Mouse (Mus musculus): ENCODE results near the gene Fnip1.

Fnip1 gene

DNA sequence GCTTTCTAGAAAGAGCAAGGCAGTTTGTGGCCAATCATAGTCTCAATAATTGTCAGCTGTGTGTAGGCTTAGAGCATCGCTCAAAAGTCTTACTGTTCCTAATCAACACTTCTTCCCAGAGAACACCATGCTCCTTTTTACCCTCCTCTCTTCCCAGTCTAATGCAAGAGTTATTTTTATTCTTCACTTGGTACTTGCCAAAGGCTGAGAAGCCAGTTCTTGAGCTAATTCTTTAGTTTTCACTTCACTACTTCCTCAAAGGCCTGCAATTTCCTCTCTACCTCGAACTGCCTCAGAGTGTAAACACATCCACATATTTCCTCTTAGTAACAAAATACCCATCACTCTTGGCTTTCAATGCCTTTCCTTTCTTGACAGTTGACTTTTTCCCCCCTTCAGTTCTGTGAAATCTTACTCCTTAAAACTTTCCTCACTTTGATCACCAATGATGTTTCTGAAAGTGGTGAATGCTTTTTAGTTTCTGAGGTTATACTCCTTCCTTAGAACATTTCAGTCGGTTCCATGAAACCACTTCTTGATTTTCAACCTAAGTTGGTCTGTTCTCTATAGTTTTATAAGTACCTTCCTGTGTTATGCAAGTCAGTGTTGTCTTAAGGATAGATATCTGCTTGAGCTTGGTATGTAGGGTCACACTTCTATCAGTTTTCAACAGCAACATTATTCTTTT is 26.7 kb downstream of the Fnip1 start:
- no peak for DNase-seq

DNA sequence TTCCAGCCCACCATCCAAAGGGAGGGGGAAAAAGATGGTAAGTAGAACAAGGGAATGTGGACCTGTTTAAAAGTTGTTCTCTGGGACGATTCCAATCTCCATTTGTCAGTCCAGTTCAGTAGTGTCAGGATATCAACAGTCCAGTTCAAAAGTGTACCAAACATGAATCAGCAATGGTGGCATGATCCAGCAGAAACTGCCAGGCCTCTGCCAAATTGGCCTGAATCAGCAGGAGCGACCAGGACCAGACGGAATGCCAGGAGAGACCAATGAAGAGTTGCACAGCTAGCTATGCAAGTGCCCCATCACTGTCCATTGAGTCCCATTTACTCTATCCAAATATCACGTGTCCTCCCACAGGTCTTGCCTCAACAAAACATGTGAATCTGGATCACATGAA is 34.2 kb downstream of the Fnip1 start:
- no peak for DNase-seq

DNA sequence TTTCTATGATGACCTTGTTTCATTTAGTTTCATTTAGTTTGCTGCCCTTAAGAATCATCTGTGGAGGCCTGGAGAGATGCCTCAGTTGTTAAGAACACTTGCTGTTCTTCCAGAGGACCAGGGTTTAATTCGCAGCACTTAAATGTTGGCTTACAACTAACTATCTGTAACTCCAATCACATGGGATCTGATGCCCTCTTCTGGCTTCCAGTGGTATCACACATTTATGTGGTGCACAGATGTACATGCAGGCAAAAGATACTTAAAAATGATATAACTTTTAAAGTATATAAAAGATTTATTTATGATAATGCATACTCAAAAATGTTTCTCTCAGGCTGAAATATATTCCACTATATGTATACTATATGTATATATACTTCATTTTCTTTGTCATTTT is 40.4 kb downstream of the Fnip1 start:
- DNase-seq, result no peak

DNA sequence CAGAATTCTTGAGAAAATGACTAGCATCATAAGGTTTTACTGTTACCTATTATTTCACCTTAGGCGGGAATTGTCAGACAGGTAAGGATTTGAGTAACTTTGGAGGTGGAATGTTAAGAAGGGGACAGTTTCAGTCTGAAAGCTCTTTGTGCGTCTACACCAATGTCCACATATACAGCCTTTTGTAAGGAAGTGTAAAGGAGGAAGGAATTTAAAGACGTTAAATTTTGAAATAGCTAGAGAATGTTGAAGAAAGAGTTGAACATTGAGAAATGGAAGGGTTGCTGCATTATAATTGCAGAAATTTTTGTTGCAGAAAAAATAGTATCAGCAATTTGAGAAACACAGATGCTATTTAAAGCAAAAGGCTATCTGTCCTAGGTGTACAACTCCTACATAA is 48.0 kb downstream of the Fnip1 start:
- DNase-seq, result no peak

DNA sequence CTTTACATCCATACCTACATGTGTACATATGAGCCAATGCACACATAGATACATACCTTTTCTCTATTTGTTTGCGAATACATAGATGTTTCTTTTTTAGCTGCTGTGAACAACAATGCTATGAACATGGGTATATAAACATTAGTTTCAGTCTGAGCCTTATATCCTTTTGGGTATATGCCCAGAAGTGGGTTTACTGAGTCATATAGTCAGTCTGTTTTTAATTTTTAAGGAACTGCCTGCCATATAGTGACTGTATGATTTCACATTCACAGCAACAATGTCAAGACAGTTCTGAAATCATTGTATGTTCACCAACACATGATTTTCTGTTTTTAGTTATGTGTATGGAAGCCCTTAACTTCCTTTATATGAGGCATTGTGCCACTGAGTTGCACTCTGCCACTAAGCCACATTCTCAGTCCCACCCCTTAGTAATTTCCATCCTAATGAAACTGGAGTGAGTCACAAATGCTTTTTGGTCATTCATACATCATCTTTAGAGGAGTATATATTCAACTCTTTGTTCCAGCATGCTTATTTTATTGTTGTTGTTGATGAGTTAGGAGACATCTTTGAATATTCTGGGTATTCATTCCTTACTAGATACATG is 54.1 kb downstream of the Fnip1 start:
- no peak for DNase-seq

DNA sequence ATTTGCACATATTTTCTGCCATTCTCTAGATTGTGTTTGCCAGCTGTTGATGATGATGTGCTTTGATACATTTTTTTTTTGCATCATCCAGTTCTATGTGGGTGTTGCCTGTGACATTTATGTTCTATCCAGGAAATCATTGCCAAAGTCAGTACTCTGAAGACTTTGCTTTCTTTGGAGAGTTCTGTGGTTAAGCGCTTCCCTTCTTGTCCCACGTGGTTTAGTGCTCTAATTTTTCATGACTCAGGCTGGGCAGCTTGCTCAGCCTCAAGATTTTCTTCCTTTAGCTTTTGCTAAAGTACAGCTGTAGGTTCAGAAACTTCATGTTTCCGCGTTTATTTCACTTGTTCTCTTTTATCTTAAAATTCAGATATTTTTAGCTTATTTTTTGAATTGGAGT is 54.6 kb downstream of the Fnip1 start:
- no peak for DNase-seq

DNA sequence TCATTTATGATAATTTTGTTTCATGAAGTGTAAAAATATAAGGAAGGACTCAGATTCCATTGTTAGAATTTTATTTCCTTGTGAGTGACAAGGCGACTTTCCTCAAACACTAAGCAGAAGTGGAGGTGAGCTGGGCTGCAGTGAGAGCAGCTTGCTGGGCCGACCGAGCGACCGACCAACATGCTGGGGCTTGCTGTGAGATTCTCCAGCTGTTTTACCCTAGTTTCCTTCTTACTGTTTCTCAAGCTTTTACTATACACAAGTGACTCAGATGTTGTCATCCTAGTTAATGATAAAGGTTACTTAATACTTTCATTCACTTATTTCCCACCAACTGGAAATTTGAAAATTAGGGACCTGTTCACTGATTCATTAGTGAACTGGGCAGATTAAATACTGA is 61.8 kb downstream of the Fnip1 start:
- DNase-seq, result no peak

DNA sequence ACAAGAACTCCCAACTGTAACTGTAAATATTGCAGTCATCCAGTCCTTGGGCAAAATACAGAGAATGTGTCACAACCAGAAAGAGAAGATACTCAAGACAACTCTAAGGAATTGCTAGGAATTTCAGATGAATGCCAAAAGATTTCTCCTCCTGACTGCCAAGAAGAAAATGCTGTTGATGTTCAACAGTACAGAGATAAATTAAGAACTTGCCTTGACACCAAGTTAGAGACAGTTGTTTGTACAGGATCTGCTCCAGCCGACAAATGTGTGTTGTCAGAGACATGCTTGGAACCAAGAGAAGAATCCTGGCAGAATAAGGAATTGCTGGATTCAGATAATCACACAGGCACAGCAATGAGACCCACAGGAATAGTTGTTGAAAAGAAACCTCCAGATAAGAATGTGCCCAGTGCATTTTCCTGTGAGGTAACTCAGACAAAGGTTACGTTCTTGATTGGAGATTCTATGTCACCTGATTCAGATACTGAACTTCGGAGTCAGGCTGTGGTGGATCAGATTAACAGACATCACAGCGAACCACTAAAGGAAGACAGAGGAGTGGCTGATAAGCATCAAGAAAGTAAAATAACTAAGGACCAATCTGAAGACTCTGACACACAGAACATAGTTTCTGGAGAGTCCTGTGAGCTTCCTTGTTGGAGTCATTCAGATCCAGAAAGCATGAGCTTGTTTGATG is 64.7 kb downstream of the Fnip1 start:
- DNase-seq, result peak; percentile 32 to 40

DNA sequence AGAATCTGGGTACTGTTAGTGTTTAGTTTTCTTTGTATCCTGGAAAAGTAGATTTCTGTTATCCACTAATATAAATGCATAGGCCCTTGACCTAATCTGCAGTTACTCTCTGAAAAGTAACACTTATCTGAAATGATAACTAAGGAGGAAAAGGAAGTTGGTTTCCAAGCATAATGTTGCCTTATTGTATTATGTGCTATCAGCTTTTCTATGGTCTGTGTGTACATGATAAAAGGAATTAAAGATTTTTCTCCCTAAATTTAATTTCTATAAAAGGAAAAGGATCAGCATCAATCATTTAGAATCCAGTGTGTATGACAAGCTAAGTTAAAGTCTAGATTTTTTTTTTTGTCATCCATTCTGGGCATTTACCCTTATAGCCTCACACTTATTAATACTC is 75.6 kb downstream of the Fnip1 start:
- no peak for DNase-seq

DNA sequence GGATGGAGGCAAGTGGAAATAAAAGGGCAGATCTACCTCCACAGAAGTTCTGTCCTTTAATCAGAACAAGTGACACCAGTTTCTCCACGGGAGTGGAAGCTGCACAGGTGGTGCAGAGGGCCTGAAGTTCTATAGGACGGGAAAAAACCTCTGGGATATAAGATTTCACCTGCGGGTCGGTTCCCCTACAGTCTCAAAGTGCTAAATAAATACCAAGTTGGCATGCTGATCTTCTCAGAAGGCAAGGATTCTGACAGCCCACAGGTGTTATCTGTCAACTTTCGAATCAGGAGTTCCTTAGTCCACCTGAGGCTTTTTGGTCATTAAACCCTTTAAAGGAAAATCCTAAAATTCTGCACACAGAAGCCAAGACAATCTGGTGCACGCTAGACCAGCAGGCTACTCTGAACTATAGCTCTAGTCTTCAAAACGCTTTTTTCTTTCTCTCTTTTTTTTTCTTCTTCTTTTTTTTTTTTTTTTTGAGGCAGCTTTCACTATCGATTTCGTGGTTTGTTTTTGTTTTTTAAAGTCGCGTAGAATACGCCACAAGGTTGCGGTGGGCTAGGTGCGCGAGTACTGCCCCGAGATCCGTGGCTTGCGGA is 84.0 kb downstream of the Fnip1 start:
- DNase-seq, result peak; percentile 7 to 26

DNA sequence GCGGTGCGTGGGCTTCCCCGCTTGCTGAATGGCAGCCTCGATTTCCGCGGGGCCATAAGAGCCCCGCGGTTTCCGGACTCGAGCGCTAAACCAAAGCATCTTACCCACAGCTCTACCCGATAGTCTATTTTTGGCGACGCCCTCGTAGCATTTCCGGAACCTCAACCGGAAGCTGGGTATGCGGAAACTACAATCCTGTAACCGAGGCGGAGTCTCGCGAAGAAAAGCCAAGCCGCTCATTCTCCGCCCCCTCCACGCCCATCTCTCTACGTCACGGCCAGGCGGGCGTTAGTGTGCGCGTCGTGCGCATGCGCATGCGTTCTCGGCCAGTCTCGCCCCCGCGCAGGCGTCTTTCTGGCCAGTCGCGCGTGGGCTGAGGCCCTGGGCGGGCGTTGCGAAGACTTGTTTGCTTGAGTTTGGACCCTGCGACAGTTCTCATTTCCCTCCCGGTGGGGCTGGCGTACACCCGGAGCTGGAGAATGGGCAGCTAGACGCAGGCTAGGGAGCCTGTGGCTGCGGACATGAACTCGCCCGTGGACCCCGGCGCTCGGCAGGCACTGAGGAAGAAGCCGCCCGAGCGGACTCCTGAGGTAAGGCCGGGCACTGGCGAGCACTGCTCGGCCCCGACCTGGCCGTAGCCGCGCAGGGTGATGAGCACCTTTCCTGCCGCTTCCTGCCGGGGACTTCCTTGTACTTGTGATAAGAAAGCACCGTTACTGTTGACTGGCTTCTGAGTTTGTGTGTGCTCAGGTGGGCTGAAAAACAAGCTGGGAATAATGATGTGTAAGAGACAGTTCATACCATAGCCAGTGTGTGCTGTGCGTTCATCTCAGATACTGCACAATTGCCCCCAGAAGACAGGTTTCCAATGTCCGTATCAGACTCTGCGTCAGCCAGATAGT is 84.8 kb downstream of the Fnip1 start, which contains the start of gene Rapgef6:
Gene Rapgef6 (plus strand): TSS at position 319 of the 902 bp plus-strand sequence.
- peak; percentile 99 for DNase-seq

DNA sequence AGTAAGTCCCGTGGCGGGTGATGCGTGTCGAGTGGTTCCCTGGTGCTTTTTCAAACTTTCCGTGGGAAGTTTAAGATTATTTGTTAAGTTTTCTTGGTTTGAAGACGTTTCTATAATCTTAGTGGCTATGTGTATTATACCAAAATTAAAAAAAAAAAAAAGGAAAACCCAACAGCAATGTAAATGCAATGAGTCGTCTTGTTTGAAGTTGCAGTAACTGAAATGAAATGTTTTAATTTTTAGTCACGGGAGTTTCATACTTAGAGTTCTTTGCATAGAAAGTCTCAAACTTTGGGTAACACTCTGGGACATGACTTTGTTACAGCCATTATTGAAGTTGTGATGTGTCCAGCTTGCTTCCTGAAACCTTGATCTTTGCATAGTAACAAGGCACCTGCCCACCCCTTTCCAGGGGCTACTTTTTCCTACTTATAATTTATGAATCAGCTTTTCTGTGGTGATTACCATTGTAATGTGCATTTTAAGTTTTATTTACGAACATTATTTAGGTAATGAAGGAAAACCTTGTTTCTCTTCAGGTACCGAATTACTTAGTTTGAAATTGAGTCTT is 85.5 kb downstream of the Fnip1 start:
- DNase-seq, result no peak

DNA sequence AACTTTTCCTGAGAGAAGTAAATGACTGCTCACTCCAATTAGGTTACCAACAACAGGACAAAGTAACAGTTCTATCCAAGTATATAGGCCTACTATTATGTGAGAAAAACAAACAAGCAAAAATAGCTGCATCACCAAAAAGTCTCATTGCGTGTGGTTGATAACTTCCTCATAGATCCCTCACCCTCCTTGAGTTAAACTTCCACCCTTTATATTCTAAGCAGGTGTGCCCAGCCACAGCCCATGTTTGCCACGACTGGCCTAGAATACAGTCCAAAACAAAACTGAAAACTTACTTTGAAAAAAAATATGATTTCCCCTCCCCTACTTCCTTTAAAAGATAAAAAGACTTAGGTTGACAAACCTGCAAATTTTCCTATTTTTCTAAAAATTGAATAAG is 90.0 kb downstream of the Fnip1 start:
- no peak for DNase-seq

DNA sequence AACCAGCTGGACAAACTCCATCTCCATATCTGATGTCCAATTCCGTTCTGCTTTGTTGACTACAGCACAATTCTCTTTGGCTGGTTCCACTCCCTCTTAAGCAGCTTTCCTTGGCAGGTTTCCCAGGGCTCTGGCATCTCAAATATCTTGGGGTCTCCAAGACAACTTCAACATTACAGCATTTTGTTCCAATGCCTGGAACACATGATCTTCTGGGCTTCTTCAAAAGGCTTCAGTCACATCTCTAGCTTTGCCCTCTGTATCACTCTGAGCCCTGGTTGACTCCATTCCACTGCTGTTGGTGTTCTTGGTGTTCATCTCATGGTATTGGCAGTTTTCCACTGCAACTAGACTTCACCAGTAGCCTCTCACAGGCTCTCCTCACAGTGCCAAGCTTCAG is 92.4 kb downstream of the Fnip1 start:
- peak; percentile 69 to 78 for DNase-seq

DNA sequence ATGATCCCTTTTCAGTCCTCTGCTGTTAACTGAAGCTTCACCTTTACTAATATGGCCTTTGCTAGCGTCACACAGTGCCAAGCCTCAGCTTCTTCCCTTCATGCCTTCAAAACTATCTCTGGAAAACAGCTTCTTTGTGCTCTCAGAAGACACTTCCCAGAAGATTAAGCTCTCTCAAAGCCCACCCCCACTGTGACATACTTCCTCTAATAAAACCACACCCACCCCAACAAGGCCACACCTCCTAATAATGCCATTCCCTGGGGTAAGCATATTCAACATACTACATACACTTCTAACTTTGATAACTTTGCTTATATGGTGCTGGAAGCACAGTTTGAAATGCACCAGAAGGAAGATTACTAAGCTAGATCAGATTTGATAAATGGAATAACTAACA is 92.9 kb downstream of the Fnip1 start:
- DNase-seq, result no peak

DNA sequence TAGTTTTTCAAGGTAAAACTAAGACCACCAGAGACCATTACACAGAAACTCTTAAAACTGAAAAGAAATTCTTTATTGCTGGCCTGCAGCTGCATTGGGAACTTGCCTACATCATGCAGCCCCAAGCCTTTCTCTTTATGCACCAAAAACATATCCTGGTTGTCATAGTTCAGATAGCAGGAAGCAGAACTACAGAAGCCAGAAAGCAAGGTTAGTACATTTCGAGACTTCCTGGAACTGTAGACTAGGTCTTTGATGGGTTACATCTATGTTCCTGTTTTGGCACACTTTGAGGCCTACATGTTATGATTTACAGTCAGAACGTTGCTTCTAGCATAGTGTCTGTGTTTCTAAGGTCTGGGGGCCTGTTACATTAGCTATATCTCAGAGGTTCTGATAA is 95.8 kb downstream of the Fnip1 start:
- DNase-seq, result no peak

DNA sequence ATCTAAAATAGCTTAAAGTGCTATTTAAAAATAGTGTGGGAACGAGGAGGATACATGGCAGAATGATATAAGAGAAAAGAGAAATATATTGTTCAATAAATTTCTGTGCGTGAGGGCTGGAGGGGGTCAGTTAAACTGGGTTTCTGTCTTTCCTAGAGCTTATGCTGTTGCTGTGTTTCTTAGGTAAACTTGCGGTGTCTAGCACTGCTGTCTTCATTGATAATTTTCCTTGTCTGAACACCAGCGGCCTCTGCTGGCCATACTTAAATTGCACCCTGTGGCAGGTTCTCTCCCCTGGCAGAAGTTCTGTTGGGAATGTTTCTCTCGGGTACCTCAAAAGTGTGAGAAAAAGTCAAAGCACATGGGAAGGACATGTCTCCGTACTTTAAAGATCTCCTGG is 96.9 kb downstream of the Fnip1 start:
- peak; percentile 84 to 88 for DNase-seq

DNA sequence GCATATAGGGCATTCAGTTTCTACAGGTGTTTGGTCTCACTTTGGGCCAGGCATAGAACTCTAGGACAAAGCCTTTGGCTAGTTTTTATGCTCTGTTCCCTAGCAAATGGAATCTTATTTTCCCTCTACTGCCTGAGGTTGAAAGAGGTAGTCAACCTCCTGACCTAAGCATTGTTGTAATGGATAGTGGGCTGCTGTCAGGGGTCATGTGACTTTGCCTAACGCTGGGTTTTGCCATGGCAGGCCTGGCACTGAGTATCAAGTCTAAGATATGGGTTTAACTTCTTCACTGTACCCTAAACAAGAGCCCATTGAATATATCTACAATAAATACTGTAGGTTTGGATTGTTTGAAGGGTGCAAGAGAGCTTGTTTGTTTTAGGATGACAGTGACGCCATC is 101.0 kb downstream of the Fnip1 start:
- DNase-seq, result no peak

DNA sequence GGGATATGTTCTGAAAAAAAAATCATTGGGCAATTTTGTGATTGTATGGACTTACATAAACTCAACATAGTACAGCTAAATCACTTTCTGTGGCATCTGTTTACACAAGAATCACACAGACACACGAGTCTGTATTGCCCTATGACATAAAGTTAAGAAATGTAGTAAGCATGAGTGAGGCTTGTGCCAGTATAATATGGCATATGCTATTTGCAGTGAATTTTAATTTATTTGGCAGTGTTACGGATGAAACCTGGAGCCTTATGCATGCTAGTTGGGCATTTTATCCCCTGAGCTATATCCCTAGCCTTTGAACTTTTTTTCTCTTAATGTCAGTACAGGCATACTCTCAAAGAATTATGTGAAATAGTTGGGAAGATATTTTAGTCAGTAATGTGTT is 101.5 kb downstream of the Fnip1 start:
- no peak for DNase-seq

DNA sequence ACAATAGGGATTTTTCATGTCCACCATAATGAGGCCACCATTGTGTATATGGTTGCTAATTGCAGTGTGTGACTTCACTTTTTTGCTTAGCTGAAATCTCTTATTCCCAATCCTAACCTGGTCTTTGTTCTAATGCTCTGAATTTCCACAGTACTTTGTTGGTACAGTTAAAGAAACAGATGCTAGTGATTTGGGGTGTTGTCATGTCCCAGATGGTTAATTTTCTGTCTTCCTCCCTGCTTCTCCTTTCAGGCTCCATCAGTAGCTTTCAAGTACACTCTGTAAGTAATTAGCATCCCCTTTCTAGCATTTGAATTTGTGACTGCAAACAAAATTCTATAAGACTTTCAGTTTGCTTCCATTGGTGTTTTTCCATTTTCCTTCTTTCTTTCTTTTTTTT is 102.3 kb downstream of the Fnip1 start:
- DNase-seq, result no peak

DNA sequence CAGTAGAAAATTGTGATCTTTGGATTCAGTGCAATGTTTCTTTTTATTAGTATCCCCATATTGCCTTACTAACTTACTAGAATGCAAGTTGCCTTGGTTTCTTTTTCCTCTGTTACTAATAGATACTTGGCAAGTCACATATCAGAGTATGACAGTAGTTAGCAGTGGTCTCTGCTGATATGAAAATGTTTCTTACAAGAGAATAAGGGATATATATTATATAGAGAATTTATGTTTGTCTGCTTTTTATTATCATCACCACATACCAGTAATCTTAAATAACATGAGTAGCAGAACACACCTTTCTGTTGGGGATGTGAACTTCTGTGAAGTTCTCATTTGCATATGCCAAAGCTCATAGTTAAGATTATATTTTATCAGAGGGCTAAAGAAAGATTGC is 104.4 kb downstream of the Fnip1 start:
- DNase-seq, result no peak

DNA sequence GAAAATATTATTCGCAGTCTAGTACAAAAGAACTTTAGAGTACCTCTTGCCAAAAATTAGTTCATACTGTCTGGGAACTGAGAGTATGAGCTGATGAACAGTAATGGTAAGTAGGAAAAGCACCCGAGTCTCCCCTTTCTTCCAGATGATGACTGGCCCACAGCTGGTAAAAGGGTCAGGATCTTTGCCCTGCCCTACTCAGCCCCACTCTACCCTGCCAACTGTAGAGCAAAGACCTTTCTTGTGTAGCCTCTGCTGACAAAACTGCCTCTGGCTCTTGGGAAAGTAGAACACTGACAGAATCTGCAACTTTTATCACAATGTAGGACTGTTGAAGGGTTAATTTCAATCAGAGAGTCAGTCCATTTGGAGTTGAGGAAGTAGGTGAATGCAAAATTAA is 117.0 kb downstream of the Fnip1 start:
- DNase-seq, result no peak

Data from kidney, postnatal 4 days (tissue).